Mouse (Mus musculus) small intestine, adult 2 months (tissue): ENCODE data around the gene Lsm4. TPM values are rescaled to one million over a fixed set of nuclear protein-coding genes. Genes with fewer than 3 reads are reported as not detected.

Experiments used
- H3K27ac ChIP-seq: fragments of 200-500 bp; 2 replicates; pipeline ENCODE4 v1.5.1; 2012; ENCODE audit warnings: low read depth, low read length, control low read depth, inconsistent platforms; ENCODE audit not compliant: insufficient read depth
- H3K27me3 ChIP-seq: fragments of 200-500 bp; 2 replicates; pipeline ENCODE4 v1.6.1; 2012; ENCODE audit warnings: mild to moderate bottlenecking, moderate library complexity, low read length, inconsistent platforms; ENCODE audit not compliant: control insufficient read depth, insufficient read depth
- H3K36me3 ChIP-seq: fragments of 200-500 bp; 2 replicates; pipeline ENCODE4 v1.6.1; 2012; ENCODE audit warnings: mild to moderate bottlenecking, low read length, control low read depth, inconsistent platforms; ENCODE audit not compliant: control insufficient read depth, insufficient read depth
- H3K4me1 ChIP-seq: fragments of 200-500 bp; 2 replicates; pipeline ENCODE4 v1.6.1; 2012; ENCODE audit warnings: low read length, inconsistent platforms, mixed read lengths; ENCODE audit not compliant: control insufficient read depth, insufficient read depth, insufficient read length
- H3K4me3 ChIP-seq: fragments of 200-500 bp; 2 replicates; pipeline ENCODE4 v1.5.1; 2012; ENCODE audit warnings: low read depth, mild to moderate bottlenecking, control low read depth, inconsistent platforms, low read length, moderate library complexity
- CTCF ChIP-seq: fragments of 200-500 bp; IDR thresholded peaks from 2 replicates; pipeline ENCODE4 v1.5.1; 2012; ENCODE audit warnings: low read depth, mild to moderate bottlenecking, control low read depth, inconsistent platforms, low read length, moderate library complexity, mixed read lengths; ENCODE audit not compliant: insufficient replicate concordance, insufficient read length; ENCODE audit errors: extremely low read depth
- POLR2A ChIP-seq: fragments of 200-500 bp; IDR thresholded peaks from 2 replicates; pipeline ENCODE4 v1.6.1; 2012; ENCODE audit warnings: low read depth, mild to moderate bottlenecking, control low read depth, inconsistent platforms, low read length, moderate library complexity
- WGBS: fragments of 180-500 bp; shearing (Covaris S2); methylation state at CpG from one replicate; pipeline ENCODE4 v1.1.7; 2018; 5-methylcytosine and 5-hydroxymethylcytosine counted together
- polyA plus RNA-seq: library from polyadenylated mRNA; depleted of rRNA; stranded (reverse); fragments of >200 nt; gene quantifications from 2 replicates; pipeline ENCODE4 v1.2.3, GENCODE M21; 2012; rRNA removed

Lsm4 gene
- polyA plus RNA-seq, 1 experiment: 152 TPM

DNA sequence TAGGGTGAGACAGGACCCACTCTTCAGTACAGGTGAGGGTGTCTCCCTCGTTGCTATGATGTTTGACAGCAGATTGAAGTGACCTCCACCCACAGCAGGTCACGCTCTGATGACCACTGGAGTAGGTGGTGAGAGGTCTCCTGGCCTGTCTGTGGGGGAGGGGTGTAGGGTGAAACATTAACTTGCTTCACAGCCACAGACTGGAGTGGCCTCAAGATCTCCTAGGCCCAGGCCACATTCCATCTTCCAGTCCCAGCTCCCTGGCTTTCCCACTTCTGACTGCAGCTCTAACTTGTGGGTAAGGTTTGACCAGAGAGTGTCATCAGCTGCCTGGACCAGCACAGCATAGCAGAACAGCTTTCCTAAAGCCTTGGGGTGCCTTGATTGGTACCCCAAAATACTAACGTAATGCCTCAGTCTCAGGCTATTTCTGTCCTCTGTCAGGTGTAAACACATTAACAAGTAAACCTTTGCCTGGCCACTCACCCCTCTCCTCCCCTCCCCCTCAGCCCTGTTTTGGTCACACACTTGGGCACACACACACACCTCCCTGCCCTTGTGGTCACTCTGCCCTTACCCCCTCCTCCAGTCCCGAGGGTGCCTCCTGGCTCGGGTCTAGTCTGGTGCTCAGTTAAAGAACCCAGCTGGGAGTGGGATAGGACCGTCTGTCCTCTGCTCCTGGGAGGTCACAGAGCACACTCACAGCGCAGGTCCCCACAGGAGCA lies 50.6 kb downstream of the Lsm4 start, which contains the start of gene Pde4c:
Pde4c (plus strand) TSS at position 235 of the 725 bp plus-strand sequence.
- 65% methylated on average over 7 of the region's 7 CpGs for WGBS
- H3K36me3 ChIP-seq: no peaks in the 10 kb centered on the region
- H3K27ac ChIP-seq: no peak within 1 kb of the TSS
- H3K27me3 ChIP-seq: peaks cover 3% of the 10 kb centered on the region; the same call in 1 of the 2 replicates
- TF ChIP-seq CTCF (no peak), POLR2A (no peak)
- no peak within 1 kb of the TSS for H3K4me3 ChIP-seq
- H3K4me1 ChIP-seq: peaks cover 4% of the 10 kb centered on the region; the same call in 1 of the 2 replicates

DNA sequence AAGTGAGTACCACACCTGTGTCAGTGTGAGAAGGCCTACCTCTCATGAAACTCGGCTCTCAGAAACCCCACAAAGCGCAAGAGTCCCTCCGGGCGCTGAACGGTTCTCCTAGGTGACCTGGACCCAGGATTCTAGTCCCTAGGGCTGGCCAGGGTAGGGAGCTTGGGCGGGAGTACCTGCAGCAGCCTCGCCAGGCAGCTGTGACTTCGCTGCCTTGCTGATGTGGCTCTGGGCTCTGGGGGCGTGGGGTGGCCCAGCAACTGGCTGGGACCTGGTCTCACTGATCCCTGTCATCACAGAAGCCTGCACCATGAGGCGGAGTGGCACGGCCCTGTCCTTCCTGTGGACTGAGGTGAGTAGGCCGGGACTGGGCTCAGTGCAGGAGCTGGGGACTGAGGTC lies 51.2 kb downstream of the Lsm4 start:
- peaks cover 4% of the 10 kb centered on the region; the same call in 1 of the 2 replicates for H3K4me1 ChIP-seq
- no peak overlapping the region for H3K4me3 ChIP-seq
- WGBS: 83% methylated on average over 12 of the region's 12 CpGs
- TF ChIP-seq CTCF (no peak), POLR2A (no peak)
- peaks cover 3% of the 10 kb centered on the region; the same call in 1 of the 2 replicates for H3K27me3 ChIP-seq
- H3K27ac ChIP-seq: no peak overlapping the region
- no peaks in the 10 kb centered on the region for H3K36me3 ChIP-seq

DNA sequence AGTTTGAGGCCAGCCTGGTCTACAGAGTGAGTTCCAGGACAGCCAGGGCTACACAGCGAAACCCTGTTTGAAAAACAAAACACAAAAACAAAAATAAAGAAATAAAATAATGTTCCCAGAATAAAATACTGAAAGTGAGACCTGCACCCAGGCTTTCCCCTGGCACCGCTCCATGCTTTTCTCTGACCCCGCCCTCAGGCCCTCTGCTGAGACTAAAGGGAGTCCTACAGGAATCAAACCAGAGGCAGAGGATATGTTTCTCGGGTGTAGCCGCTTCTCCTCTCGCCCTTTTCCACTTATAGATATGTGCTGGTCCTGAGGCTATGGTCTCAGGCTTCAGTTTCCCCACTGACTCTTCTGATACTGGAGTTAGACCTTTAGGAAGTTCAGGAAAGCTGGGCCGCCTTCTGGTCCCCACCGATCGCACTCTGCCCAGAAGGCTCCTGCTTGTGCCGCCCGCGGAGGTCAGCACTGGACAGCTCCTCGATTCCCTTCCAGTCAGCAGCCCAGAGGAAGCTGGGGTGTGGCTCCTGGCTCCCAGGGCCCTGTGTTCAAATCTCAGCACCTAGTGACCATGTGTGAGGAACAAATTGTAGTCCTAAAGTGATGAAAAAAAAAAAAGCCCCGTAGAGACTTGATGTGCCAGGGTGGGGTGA lies 52.9 kb downstream of the Lsm4 start:
- WGBS: 23% methylated on average over 14 of the region's 14 CpGs
- Histone ChIP-seq H3K27me3 (peaks cover 3% of the 10 kb centered on the region; the same call in 1 of the 2 replicates), H3K36me3 (no peaks in the 10 kb centered on the region), H3K27ac (no peak overlapping the region), H3K4me3 (no peak overlapping the region), H3K4me1 (peaks cover 6% of the 10 kb centered on the region; the same call in 1 of the 2 replicates)
- TF ChIP-seq POLR2A (no peak), CTCF (no peak)

GRCm38 (mm10) chr8:70726721-70727120 lies 53.7 kb downstream of the Lsm4 start:
- no peaks in the 10 kb centered on the region for H3K36me3 ChIP-seq
- H3K27ac ChIP-seq: no peak overlapping the region
- no peak overlapping the region for H3K4me3 ChIP-seq
- H3K27me3 ChIP-seq: peaks cover 3% of the 10 kb centered on the region; the same call in 1 of the 2 replicates
- WGBS: 47% methylated on average over 11 of the region's 11 CpGs
- no peak for TF ChIP-seq POLR2A
- no peak for TF ChIP-seq CTCF
- peaks cover 6% of the 10 kb centered on the region; the same call in 1 of the 2 replicates for H3K4me1 ChIP-seq

Other genes with a start within 250 kb of the Lsm4 start
- 9.4 and 15.1 TPM in 2 replicates for gene Crtc1, start 233.7 kb upstream of the Lsm4 start, polyA plus RNA-seq
- 24.9 and 30.8 TPM in 2 replicates for gene Klhl26, start 196.3 kb upstream of the Lsm4 start, polyA plus RNA-seq
- gene Tmem59l, start 185.9 kb upstream of the Lsm4 start, polyA plus RNA-seq: 1.2 and 1.6 TPM in 2 replicates
- 2.3 and 27.3 TPM in 2 replicates for gene Crlf1, start 180.1 kb upstream of the Lsm4 start, polyA plus RNA-seq
- 137 and 244 TPM in 2 replicates for gene Rex1bd, start 166.5 kb upstream of the Lsm4 start, polyA plus RNA-seq
- 606 and 770 TPM in 2 replicates for gene Uba52, start 162.4 kb upstream of the Lsm4 start, polyA plus RNA-seq
- gene Fkbp8, start 145.5 kb upstream of the Lsm4 start, polyA plus RNA-seq: 300 and 623 TPM in 2 replicates
- gene Kxd1, start 145.3 kb upstream of the Lsm4 start, polyA plus RNA-seq: 34.3 and 64.4 TPM in 2 replicates
- gene Ell, start 133.8 kb upstream of the Lsm4 start, polyA plus RNA-seq: 20.5 and 45.6 TPM in 2 replicates
- 61.8 and 92.4 TPM in 2 replicates for gene Isyna1, start 78.9 kb upstream of the Lsm4 start, polyA plus RNA-seq
- gene Ssbp4, start 64.4 kb upstream of the Lsm4 start, polyA plus RNA-seq: 81.7 and 138 TPM in 2 replicates
- gene Lrrc25, start 57.1 kb upstream of the Lsm4 start, polyA plus RNA-seq: 6.7 and 7.1 TPM in 2 replicates
- 4.1 and 6.7 TPM in 2 replicates for gene Gdf15, start 40.8 kb upstream of the Lsm4 start, polyA plus RNA-seq
- 49.5 and 129 TPM in 2 replicates for gene Pgpep1, start 12.9 kb upstream of the Lsm4 start, polyA plus RNA-seq
- gene Jund, start 25.7 kb downstream of the Lsm4 start, polyA plus RNA-seq: 419 and 1,098 TPM in 2 replicates
- gene Iqcn, start 30.2 kb downstream of the Lsm4 start, polyA plus RNA-seq: 0.03 and 0.05 TPM in 2 replicates
- gene Gm3336, start 45.3 kb downstream of the Lsm4 start, polyA plus RNA-seq: 42.0 and 73.6 TPM in 2 replicates
- gene Pde4c, start 50.5 kb downstream of the Lsm4 start, polyA plus RNA-seq: 6.5 and 6.8 TPM in 2 replicates
- 14.9 and 26.3 TPM in 2 replicates for gene Rab3a, start 81.4 kb downstream of the Lsm4 start, polyA plus RNA-seq
- gene Mpv17l2, start 87.7 kb downstream of the Lsm4 start, polyA plus RNA-seq: 190 and 222 TPM in 2 replicates
- 129 and 414 TPM in 2 replicates for gene Pik3r2, start 103.5 kb downstream of the Lsm4 start, polyA plus RNA-seq
- 63.9 and 71.9 TPM in 2 replicates for gene Mast3, start 131.8 kb downstream of the Lsm4 start, polyA plus RNA-seq
- gene Il12rb1, start 135.2 kb downstream of the Lsm4 start, polyA plus RNA-seq: 2.5 and 5.4 TPM in 2 replicates
- 26.1 and 49.9 TPM in 2 replicates for gene Arrdc2, start 166.5 kb downstream of the Lsm4 start, polyA plus RNA-seq
- gene Kcnn1, start 190.0 kb downstream of the Lsm4 start, polyA plus RNA-seq: 0.90 and 2.9 TPM in 2 replicates
- gene Ccdc124, start 200.7 kb downstream of the Lsm4 start, polyA plus RNA-seq: 35.9 and 64.7 TPM in 2 replicates
- 0.41 and 24.2 TPM in 2 replicates for gene Slc5a5, start 219.5 kb downstream of the Lsm4 start, polyA plus RNA-seq
- gene Rpl18a, start 224.2 kb downstream of the Lsm4 start, polyA plus RNA-seq: 2,725 and 5,728 TPM in 2 replicates
- gene Map1s, start 232.7 kb downstream of the Lsm4 start, polyA plus RNA-seq: 21.9 and 32.9 TPM in 2 replicates